Comparison of ENCODE assay signal across 15 mouse cellular contexts in genomic region chr2:138261140-138261539, GRCm38 (mm10).
"Had no signal": no experiment of that assay in that cellular context is flagged by ENCODE, and none has a peak within 500 bp of the region (broad histone marks: within the 10 kb centered on the region; RNA-seq: fewer than 3 reads in every experiment).

No protein-coding gene starts in this region.

- H3K4me2 ChIP-seq: limb, embryonic 13.5 days; liver, embryonic 15.5 days; midbrain, embryonic 11.5 days; neural tube, embryonic 13.5 days had no signal

- H3K36me3 ChIP-seq: limb, embryonic 13.5 days; liver, embryonic 15.5 days; neural tube, embryonic 13.5 days had no signal

- ATAC-seq: midbrain, embryonic 16.5 days had no signal

- H3K9ac ChIP-seq: limb, embryonic 13.5 days; liver, embryonic 15.5 days; neural tube, embryonic 13.5 days had no signal

- H3K4me3 ChIP-seq: limb, embryonic 13.5 days; liver, embryonic 15.5 days; megakaryocyte, embryonic 14.5 days; neural tube, embryonic 13.5 days had no signal

- H3K27me3 ChIP-seq: limb, embryonic 13.5 days; liver, embryonic 15.5 days; megakaryocyte, embryonic 14.5 days; neural tube, embryonic 13.5 days had no signal

- H3K9me3 ChIP-seq: limb, embryonic 13.5 days; liver, embryonic 15.5 days; megakaryocyte, embryonic 14.5 days; neural tube, embryonic 13.5 days had no signal

- DNase-seq: kidney, adult 11 months; kidney, adult 9 months; kidney, postnatal 36 days; left cerebral cortex, postnatal 4 days; right cerebral cortex, postnatal 14 days; thymus, adult 2 months; thymus, postnatal 25 days had no signal

- H3K27ac ChIP-seq: kidney, postnatal 0 days; limb, embryonic 13.5 days; liver, embryonic 15.5 days; macrophage; neural tube, embryonic 13.5 days had no signal
